Mouse (Mus musculus) left cerebral cortex, adult 11 months (tissue): Measurements from ENCODE around the gene Defb9.
"Not testable (repeated sequence)": the region's sequence is repeated elsewhere in the genome, so short reads cannot be mapped to it uniquely, and the experiment has no call there.

Source experiments
- DNase-seq: peaks from one replicate; pipeline ENCODE4 v3.0.0; 2022; ENCODE audit warnings: low spot score

Gene Defb9

GRCm38 (mm10) chr8:21885321-21885720 lies at the start of gene Defb9:
Defb9 (minus strand) TSS chr8:21885421.
- not testable (repeated sequence) for DNase-seq

GRCm38 (mm10) chr8:21932610-21933009 lies 47.4 kb upstream of the Defb9 start, which contains the start of gene Defb15:
Defb15 (minus strand) TSS chr8:21932710.
- no peak for DNase-seq

GRCm38 (mm10) chr8:21930754-21931153 lies 45.5 kb upstream of the Defb9 start:
- not testable (repeated sequence) for DNase-seq

GRCm38 (mm10) chr8:21915625-21916024 lies 30.4 kb upstream of the Defb9 start:
- DNase-seq: peak; percentile 1

- DNase-seq: no peak
These were observed 27.3 kb upstream of the Defb9 start for GRCm38 (mm10) chr8:21912554-21912953.

GRCm38 (mm10) chr8:21911931-21912330 lies 26.7 kb upstream of the Defb9 start:
- no peak for DNase-seq

- DNase-seq: not testable (repeated sequence)
These were observed 21.1 kb upstream of the Defb9 start, which contains the start of gene Defb11 for GRCm38 (mm10) chr8:21906290-21906689. Defb11 (minus strand) TSS chr8:21906412.

GRCm38 (mm10) chr8:21858586-21858985 lies 26.6 kb downstream of the Defb9 start, which contains the start of gene Defb10:
Defb10 (plus strand) TSS chr8:21858901.
- DNase-seq: not testable (repeated sequence)
